Mouse (Mus musculus) gastrocnemius, adult 2 months (tissue): Measurements from ENCODE around the gene Gpr37l1. TPM values are rescaled to one million over a fixed set of nuclear protein-coding genes. Genes with fewer than 3 reads are reported as not detected.

Experiments used
- DNase-seq: peaks from one replicate; pipeline ENCODE4 v3.0.0; 2022
- H3K27ac ChIP-seq: fragments of 200-600 bp; 2 replicates; pipeline ENCODE4 v1.8.1; 2022; ENCODE audit warnings: mild to moderate bottlenecking
- H3K4me3 ChIP-seq: fragments of 200-600 bp; 2 replicates; pipeline ENCODE4 v1.8.1; 2022; ENCODE audit warnings: mild to moderate bottlenecking, moderate library complexity
- CTCF ChIP-seq: fragments of 200-600 bp; IDR thresholded peaks from 2 replicates; pipeline ENCODE4 v1.8.1; 2022; ENCODE audit warnings: antibody characterized with exemption, mild to moderate bottlenecking, moderate library complexity
- intact Hi-C: fragments of 180-260 bp; cut with DNase I; formaldehyde crosslinking; loops from one replicate; pipeline ENCODE4 v1.15.1; 2025
- total RNA-seq, 2 experiments: library from RNA; stranded (reverse); gene quantifications; 2 replicates each; pipeline ENCODE4 v1.2.3; 2021

Gpr37l1 gene
- total RNA-seq, 2 experiments from 2014 or later, result 0.38 to 0.56 TPM

DNA sequence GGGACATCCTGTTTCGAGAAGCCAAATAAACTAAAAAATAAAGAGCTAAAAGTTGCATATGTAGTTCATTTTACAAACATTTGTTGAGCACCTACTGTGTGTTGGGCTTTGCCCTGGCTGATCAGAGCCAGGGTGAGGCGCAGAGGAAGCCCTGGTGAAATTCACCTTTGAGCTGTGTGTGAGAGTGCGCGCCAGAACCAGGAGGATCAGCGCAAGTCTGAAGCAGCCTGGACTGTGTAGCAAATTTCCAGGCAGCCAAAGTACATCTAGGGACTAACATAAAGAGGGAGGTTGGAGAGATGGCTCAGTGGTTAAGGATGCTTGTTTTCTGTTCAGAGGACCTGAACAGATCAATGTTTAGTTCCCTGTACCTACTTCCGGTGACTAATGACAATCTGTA lies 5.8 kb upstream of the Gpr37l1 start:
- Histone ChIP-seq H3K4me3 (no peak overlapping the region), H3K27ac (no peak overlapping the region)
- intact Hi-C loops, result no loop called here
- no peak for TF ChIP-seq CTCF
- DNase-seq, result no peak

DNA sequence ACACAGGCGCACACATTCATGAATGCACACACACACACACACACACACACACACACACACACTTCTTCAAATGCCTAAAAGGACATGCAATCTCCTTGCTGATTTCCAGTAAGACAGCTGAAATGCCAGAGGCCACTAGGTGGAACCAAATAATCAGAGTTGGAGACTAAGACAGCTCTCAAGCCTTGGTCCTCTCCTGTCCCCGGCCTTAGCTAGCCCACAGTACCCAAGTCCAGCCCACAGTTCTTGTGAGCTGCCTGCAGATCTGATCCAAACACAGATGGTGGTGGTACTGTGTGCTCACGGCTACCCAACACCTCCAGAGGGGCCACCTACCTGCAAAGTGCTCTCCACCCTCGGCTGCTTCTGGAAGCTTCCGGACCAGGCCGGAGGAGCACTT lies 4.5 kb upstream of the Gpr37l1 start:
- intact Hi-C loops, result loop anchor here (1.0 kb wide), 2 partner anchors 87 to 196 kb away; no protein-coding TSS in a partner anchor
- Histone ChIP-seq H3K4me3 (no peak overlapping the region), H3K27ac (no peak overlapping the region)
- peak; percentile 71 for TF ChIP-seq CTCF
- peak; percentile 60 for DNase-seq

- H3K4me3 ChIP-seq, result no peak overlapping the region
- intact Hi-C loops, result no loop called here
- peak; percentile 33 for TF ChIP-seq CTCF
- DNase-seq, result no peak
- H3K27ac ChIP-seq, result no peak overlapping the region
Observed at GRCm38 (mm10) chr1:135171202-135171601, 3.7 kb upstream of the Gpr37l1 start.

GRCm38 (mm10) chr1:135170299-135170698 lies 2.8 kb upstream of the Gpr37l1 start:
- no peak for TF ChIP-seq CTCF
- DNase-seq, result no peak
- Histone ChIP-seq H3K27ac (no peak overlapping the region), H3K4me3 (no peak overlapping the region)
- intact Hi-C loops, result no loop called here

DNA sequence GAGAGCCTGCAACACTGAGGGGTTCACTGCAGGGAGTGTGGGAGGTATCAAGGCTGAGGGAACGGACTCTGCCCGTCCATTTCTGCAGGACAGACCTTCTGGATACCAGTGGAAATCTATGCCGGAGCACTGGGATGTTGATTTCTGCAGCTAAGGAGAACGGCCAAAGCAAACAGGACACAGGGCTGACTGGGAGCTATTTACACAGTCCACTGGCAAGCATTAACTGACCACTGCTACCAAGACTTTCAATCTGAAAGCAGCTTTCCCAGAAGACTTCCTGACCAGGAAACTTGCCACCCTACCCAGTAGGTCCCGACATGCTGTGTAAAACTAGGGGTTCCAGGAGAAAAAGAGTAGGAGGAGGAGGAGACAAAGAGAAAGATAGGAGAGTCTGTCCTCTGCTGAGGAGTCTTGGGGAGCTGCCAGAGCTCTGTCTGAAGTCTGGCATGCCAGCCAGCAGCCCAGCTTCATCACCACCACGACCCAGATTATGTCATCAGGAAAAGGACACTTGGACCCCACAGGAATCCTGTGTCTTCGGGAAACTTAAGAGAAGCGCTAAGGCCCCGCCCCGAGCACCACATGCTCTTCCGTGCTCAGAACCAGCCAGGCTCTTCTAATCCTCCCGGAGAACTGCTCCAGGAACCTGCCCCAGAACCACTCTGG lies 2.2 kb upstream of the Gpr37l1 start:
- intact Hi-C loops, result no loop called here
- Histone ChIP-seq H3K4me3 (no peak overlapping the region), H3K27ac (no peak overlapping the region)
- DNase-seq, result no peak
- TF ChIP-seq CTCF, result no peak

DNA sequence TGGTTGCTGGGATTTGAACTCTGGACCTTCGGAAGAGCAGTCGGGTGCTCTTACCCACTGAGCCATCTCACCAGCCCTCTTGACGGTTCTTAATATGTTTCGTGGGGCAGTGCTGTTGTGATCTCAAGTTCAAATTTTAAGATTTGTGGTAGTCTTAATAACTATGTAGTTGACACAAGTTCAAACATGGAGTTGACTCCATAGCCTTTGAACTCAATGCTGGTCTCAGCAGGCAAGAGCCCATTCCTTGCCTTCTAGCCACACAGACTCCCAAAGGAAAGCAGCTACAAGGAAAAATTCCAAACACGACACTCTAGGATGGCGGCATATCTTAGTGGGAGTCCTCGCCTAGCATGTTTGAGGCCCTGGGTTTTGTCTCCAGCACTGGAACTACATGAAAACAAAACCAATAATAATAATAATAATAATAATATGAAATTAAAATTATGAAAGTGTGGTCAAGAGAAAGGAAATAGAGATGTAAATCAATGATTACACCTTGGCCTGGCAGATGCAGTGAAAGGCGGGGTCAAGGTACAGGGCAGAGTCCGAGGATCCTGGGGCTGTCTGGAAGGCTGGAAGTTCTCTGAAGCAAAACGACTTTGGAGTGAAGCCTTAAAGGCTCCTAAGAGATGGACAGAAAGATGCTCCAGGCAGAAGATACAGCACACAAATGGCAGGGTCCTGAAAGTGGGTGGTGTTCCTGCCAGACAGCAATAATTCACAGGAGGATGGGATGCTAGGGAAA lies 1.1 kb upstream of the Gpr37l1 start:
- H3K27ac ChIP-seq, result no peak overlapping the region
- no peak for DNase-seq
- no peak for TF ChIP-seq CTCF
- intact Hi-C loops, result no loop called here
- no peak overlapping the region for H3K4me3 ChIP-seq

- Histone ChIP-seq H3K27ac (no peak overlapping the region), H3K4me3 (no peak overlapping the region)
- DNase-seq, result no peak
- no peak for TF ChIP-seq CTCF
- intact Hi-C loops, result no loop called here
Observed at GRCm38 (mm10) chr1:135162720-135163119, 4.8 kb downstream of the Gpr37l1 start.

DNA sequence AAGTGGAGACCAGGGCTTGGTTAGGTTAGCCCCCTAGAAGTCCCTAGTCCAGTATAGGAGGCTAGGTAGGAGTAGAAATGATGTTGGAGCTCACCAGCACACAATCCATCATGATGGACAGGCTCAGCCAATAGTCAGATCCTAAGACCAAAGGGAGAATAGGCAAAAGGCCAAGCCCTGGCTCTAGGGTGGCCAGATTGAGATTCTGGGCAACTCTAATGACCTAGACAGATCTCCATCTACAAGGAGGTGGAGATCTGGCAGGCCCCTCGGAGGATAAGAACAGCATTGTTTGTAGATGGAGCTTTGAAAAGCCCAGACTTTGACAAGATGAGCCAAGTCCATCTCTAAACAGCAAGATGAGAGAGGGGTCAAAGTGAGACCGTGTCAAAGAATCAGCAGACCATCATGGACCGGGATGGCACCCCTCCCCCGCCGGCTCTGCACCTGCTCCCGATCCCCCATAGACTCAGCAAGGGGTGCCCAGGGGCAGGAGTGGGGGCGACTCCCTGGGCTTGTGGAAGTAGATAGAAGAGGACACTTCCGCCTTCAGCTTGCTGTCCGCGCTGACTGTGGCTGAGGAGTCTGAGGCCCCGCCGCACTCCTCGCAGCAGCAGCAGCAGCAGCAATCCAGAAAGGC lies 7.0 kb downstream of the Gpr37l1 start:
- intact Hi-C loops, result no loop called here
- H3K4me3 ChIP-seq, result no peak overlapping the region
- no peak for TF ChIP-seq CTCF
- no peak overlapping the region for H3K27ac ChIP-seq
- DNase-seq, result no peak

- no peak for DNase-seq
- no peak overlapping the region; the same call in 1 of the 2 replicates for H3K27ac ChIP-seq
- intact Hi-C loops, result no loop called here
- H3K4me3 ChIP-seq, result no peak overlapping the region
- no peak for TF ChIP-seq CTCF
Observed at GRCm38 (mm10) chr1:135159556-135160123, 7.8 kb downstream of the Gpr37l1 start.

DNA sequence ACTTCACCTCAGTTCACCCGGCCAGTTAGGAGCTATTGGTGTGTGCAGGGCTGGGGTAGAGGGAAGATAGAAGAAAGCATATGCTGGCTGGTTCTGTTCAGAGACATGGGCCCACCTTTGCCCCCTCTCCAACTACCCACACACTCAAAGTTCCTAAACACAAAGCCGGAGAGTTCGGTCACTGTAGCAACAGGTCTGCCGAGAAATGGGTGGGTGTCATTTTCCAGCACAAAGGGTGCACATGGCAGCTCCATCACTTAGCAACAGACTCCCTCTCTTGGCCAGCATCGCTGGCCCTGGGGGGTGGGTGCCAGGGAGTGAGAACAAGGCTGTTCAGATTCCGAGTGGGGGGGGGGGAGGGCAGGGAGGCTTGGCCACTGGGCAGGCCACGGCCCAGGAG lies 8.4 kb downstream of the Gpr37l1 start:
- Histone ChIP-seq H3K27ac (no peak overlapping the region), H3K4me3 (no peak overlapping the region)
- TF ChIP-seq CTCF, result no peak
- DNase-seq, result no peak
- intact Hi-C loops, result no loop called here

DNA sequence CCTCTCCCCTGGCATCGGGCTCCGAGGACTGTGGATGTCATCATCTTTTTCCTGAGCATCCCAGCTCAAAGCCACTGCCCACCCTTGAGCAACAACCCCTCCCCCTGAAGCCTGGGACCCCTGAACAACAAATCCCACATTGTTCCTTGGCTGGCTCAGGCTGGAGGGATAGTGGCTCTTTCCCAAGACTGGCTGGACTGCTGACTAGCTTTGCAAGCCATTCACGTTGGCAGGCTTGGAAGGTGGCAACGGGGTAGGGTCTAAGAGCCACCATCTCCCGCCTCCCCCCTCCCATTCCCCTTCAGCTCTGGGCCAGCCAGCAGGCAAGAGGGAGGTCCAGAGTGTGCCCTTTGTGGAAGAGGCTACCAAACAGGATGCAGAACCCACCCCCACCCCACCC lies 8.8 kb downstream of the Gpr37l1 start:
- TF ChIP-seq CTCF, result no peak
- DNase-seq, result no peak
- Histone ChIP-seq H3K27ac (no peak overlapping the region; the same call in 1 of the 2 replicates), H3K4me3 (no peak overlapping the region)
- intact Hi-C loops, result no loop called here

GRCm38 (mm10) chr1:135156300-135156699 lies 11.2 kb downstream of the Gpr37l1 start:
- Histone ChIP-seq H3K27ac (no peak overlapping the region), H3K4me3 (no peak overlapping the region)
- no peak for TF ChIP-seq CTCF
- intact Hi-C loops, result no loop called here
- no peak for DNase-seq

DNA sequence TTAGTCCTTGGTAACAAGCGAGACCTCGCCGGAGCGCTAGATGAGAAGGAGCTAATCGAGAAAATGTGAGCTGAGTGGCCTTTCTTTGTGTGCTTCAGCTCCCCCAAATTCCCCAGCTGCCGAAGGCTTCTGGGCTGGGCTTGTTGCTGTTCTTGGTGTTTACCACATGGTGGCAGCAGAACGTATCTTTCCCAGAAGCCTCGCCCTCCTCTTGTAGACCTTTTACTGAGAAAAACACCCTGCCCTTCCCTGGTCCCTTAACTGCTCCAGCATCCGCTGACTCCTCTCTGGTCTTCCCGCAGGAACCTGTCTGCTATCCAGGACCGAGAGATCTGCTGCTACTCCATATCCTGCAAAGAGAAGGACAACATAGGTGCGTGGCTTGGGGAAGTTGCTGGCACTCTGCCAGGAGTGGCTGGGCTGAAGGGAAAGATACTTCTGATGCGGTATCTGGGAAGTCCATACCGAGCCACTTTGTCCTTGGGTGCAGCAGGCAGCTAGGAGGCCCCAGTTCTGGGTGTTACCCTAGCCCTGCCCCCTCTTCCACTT lies 13.0 kb downstream of the Gpr37l1 start:
- intact Hi-C loops, result loop anchor here (5.0 kb wide), 1 partner anchor 213 kb away; no protein-coding TSS in a partner anchor
- peak; percentile 95 for TF ChIP-seq CTCF
- peak overlapping the region; percentile 49 for H3K4me3 ChIP-seq
- peak; percentile 70 for DNase-seq
- peak overlapping the region; percentile 79 for H3K27ac ChIP-seq
